Comparison of ENCODE assay signal across 25 mouse cellular contexts in the genomic region with DNA sequence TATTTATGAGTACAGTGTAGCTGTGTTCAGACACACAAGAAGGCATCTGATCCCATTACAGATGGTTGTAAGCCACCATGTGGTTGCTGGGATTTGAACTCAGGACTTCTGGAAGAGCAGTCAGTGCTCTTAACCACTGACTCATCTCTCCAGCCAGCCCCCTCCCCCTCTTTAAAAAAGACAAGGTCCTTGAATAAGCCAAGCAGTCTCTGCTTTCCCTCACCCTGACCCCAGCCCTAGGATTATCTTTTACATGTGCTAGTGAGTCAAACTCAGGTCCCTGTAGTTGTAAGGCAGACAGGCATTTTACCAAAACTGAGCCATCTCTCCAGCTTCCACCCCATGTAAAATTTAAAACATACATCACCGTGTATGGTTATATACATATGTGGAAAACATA. TPM values are rescaled to one million over a fixed set of nuclear protein-coding genes. Genes with fewer than 3 reads are reported as not detected.
A peak's percentile ranks its signal among the peaks of the same experiment; 100 is the strongest.
DNase-seq lines count a peak whose midpoint lies in the region; ATAC-seq and TF ChIP-seq lines count a peak whose summit lies in the region.
"Had no signal": no experiment of that assay in that cellular context is flagged by ENCODE, and none has a peak within 500 bp of the region (broad histone marks: within the 10 kb centered on the region; RNA-seq: fewer than 3 reads in every experiment).

No protein-coding gene starts in this region.

- peak; percentile 23 for DNase-seq in adrenal gland, postnatal 10 days
- DNase-seq in adrenal gland, adult 18-20 months (ENCODE audit: low spot score in 2 of 2) = no peak
- no peak for DNase-seq in lung, postnatal 0 days (ENCODE audit: low spot score)
- DNase-seq in lung, adult 18-20 months = no peak
- DNase-seq in adrenal gland, postnatal 14 days = peak; percentile 38
- peak; percentile 25 to 45 for DNase-seq in adrenal gland, postnatal 36 days
- DNase-seq: cerebellum, adult 11 months; cerebellum, adult 2 months; cerebellum, adult 9-11 months; cerebellum, postnatal 25 days; gastrocnemius, postnatal 10 days; gastrocnemius, postnatal 36 days; heart, adult 2 months; heart, postnatal 14 days; heart, postnatal 4 days had no signal

- TF ChIP-seq CTCF in lung, postnatal 0 days (IDR thresholded peaks at IDR 0.05) = no peak

- H3K9me3 ChIP-seq in lung, postnatal 0 days (ENCODE audit: low read length) = no peaks in the 10 kb centered on the region
- H3K9me3 ChIP-seq: embryonic facial prominence, embryonic 12.5 days; embryonic facial prominence, embryonic 15.5 days; heart, embryonic 10.5 days; heart, embryonic 13.5 days had no signal

- peak overlapping the region; percentile 64 for H3K27ac ChIP-seq in lung, postnatal 0 days (ENCODE audit: low read length)
- H3K27ac ChIP-seq: embryonic facial prominence, embryonic 12.5 days; embryonic facial prominence, embryonic 15.5 days; heart, adult 2 months; heart, embryonic 10.5 days; heart, embryonic 13.5 days; hindbrain, embryonic 14.5 days; hindbrain, postnatal 0 days had no signal

- TF ChIP-seq EP300 in lung, postnatal 0 days (IDR thresholded peaks at IDR 0.05) = no peak

- H3K36me3 ChIP-seq in lung, postnatal 0 days (ENCODE audit: insufficient read depth, low read length) = no peaks in the 10 kb centered on the region
- H3K36me3 ChIP-seq: embryonic facial prominence, embryonic 12.5 days had no signal

- H3K9ac ChIP-seq in lung, postnatal 0 days (replicated peaks; ENCODE audit: low read depth) = no peak overlapping the region
- H3K9ac ChIP-seq: embryonic facial prominence, embryonic 12.5 days; embryonic facial prominence, embryonic 15.5 days; heart, embryonic 13.5 days; hindbrain, embryonic 14.5 days had no signal

- H3K4me3 ChIP-seq in lung, postnatal 0 days (ENCODE audit: low read depth, low read length) = no peak overlapping the region
- H3K4me3 ChIP-seq: embryonic facial prominence, embryonic 12.5 days; embryonic facial prominence, embryonic 15.5 days; heart, adult 2 months; heart, embryonic 10.5 days; heart, embryonic 13.5 days had no signal

- 92% methylated on average over 1 of the region's 1 CpGs for WGBS in lung, postnatal 0 days

- H3K4me2 ChIP-seq in lung, postnatal 0 days (replicated peaks; ENCODE audit: low read depth, low read length) = no peak overlapping the region
- H3K4me2 ChIP-seq: embryonic facial prominence, embryonic 12.5 days; embryonic facial prominence, embryonic 15.5 days; heart, embryonic 13.5 days; hindbrain, embryonic 14.5 days had no signal

- no peak for ATAC-seq in lung, postnatal 0 days
- ATAC-seq: CD4-positive, CD25-positive, alpha-beta regulatory T cell, adult 4 months; forebrain, embryonic 16.5 days; hindbrain, postnatal 0 days; inflammation-experienced regulatory T-cells, adult 6 months; intestine, embryonic 16.5 days had no signal

- H3K27me3 ChIP-seq in lung, postnatal 0 days (replicated peaks; ENCODE audit: insufficient read depth, low read length) = no peaks in the 10 kb centered on the region
- H3K27me3 ChIP-seq: embryonic facial prominence, embryonic 12.5 days; embryonic facial prominence, embryonic 15.5 days; heart, embryonic 13.5 days had no signal

- H3K4me1 ChIP-seq in lung, postnatal 0 days (ENCODE audit: insufficient read depth, low read depth, low read length) = peaks cover 31% of the 10 kb centered on the region

RNA-seq across cellular contexts. Expression of a gene that starts 32.0 kb away (rescaled TPM):
- 10 to 100 TPM; 85.5 to 91.6 TPM for total RNA-seq in adrenal gland, postnatal 10 days (2021)
- 100 to 1,000 TPM in 1 of 2 experiments, 10 to 100 TPM in 1; 95.6 to 101 TPM for total RNA-seq in adrenal gland, adult 18-20 months (2021)
- polyA plus RNA-seq in lung, postnatal 0 days (2015; fragmentation: Nextera tagmentation; extraction: Ambion mirVana) = 43.0 and 47.6 TPM in 2 replicates
- total RNA-seq in adrenal gland, postnatal 14 days (2021) = 86.8 and 97.9 TPM in 2 replicates
- total RNA-seq in adrenal gland, postnatal 36 days (2021) = 100 to 1,000 TPM in 1 of 2 experiments, 10 to 100 TPM in 1; 88.9 to 100 TPM

Comparison
In these comparisons a context has a peak if more than half of its experiments do, and no peak if none do; other contexts are left out.
1. DNase-seq: peak in adrenal gland, postnatal 10 days (single experiment), adrenal gland, postnatal 14 days (single experiment) and adrenal gland, postnatal 36 days (2 of 2); none in adrenal gland, adult 18-20 months (0 of 2), lung, postnatal 0 days (single experiment) and lung, adult 18-20 months (0 of 2).